Mouse (Mus musculus) embryonic facial prominence, embryonic 11.5 days (tissue): Measurements from ENCODE around the gene Chmp1a. TPM values are rescaled to one million over a fixed set of nuclear protein-coding genes. Genes with fewer than 3 reads are reported as not detected.
"Not testable (repeated sequence)": the region's sequence is repeated elsewhere in the genome, so short reads cannot be mapped to it uniquely, and the experiment has no call there.

Experiments
- ATAC-seq: fragments of 200-750 bp; cut with Nextera tagmentation; replicated peaks from 2 replicates; pipeline ENCODE4 v1.8.0; 2017; ENCODE audit warnings: low read depth; ENCODE audit not compliant: insufficient number of reproducible peaks, low FRiP score, low TSS enrichment
- DNase-seq: peaks from one replicate; pipeline ENCODE4 v3.0.0-alpha.2; 2015; ENCODE audit warnings: low spot score
- H3K27ac ChIP-seq: fragments of 300-500 bp; sonication (generic); replicated peaks from 2 replicates; pipeline ENCODE4 v1.5.1; 2014; ENCODE audit warnings: mild to moderate bottlenecking, low read depth, low read length, control low read depth
- H3K27me3 ChIP-seq: fragments of 300-500 bp; sonication (generic); 2 replicates; pipeline ENCODE4 v1.6.1; 2014; ENCODE audit warnings: mild to moderate bottlenecking, low read length, moderate library complexity, mixed read lengths; ENCODE audit not compliant: control insufficient read depth, insufficient read depth
- H3K36me3 ChIP-seq: fragments of 300-500 bp; sonication (generic); replicated peaks from 2 replicates; pipeline ENCODE4 v1.6.1; 2014; ENCODE audit warnings: low read depth, mild to moderate bottlenecking, low read length, moderate library complexity, mixed read lengths; ENCODE audit not compliant: control insufficient read depth, insufficient read depth
- H3K4me1 ChIP-seq: fragments of 300-500 bp; sonication (generic); 2 replicates; pipeline ENCODE4 v1.6.1; 2014; ENCODE audit warnings: low read length, mixed read lengths; ENCODE audit not compliant: control insufficient read depth, insufficient read depth
- H3K4me2 ChIP-seq: fragments of 300-500 bp; sonication (generic); 2 replicates; pipeline ENCODE4 v1.6.1; 2014; ENCODE audit warnings: low read depth, mild to moderate bottlenecking, control low read depth, low read length, moderate library complexity
- H3K4me3 ChIP-seq: fragments of 300-500 bp; sonication (generic); 2 replicates; pipeline ENCODE4 v1.5.1; 2014; ENCODE audit warnings: low read depth, low read length, control low read depth
- H3K9ac ChIP-seq: fragments of 300-500 bp; sonication (generic); replicated peaks from 2 replicates; pipeline ENCODE4 v1.6.1; 2014; ENCODE audit warnings: mild to moderate bottlenecking, control low read depth, low read length
- H3K9me3 ChIP-seq: fragments of 300-500 bp; sonication (generic); replicated peaks from 2 replicates; pipeline ENCODE4 v1.6.1; 2016; ENCODE audit warnings: mild to moderate bottlenecking, low read length, inconsistent platforms, mixed read lengths; ENCODE audit not compliant: control insufficient read depth
- WGBS: fragments of 180-500 bp; shearing (Covaris S2); extraction: QIAGEN DNeasy Blood & Tissue Kit; methylation state at CpG from one replicate; pipeline ENCODE4 v1.1.7; 2014; 5-methylcytosine and 5-hydroxymethylcytosine counted together
- polyA plus RNA-seq: library from polyadenylated mRNA; unstranded; fragments of >200 nt; fragmentation: Nextera tagmentation; extraction: Ambion mirVana; gene quantifications from 2 replicates; pipeline ENCODE4 v1.2.1, GENCODE M21; 2014

Gene Chmp1a
- polyA plus RNA-seq, 1 experiment from 2014 or later = 91.0 TPM

DNA sequence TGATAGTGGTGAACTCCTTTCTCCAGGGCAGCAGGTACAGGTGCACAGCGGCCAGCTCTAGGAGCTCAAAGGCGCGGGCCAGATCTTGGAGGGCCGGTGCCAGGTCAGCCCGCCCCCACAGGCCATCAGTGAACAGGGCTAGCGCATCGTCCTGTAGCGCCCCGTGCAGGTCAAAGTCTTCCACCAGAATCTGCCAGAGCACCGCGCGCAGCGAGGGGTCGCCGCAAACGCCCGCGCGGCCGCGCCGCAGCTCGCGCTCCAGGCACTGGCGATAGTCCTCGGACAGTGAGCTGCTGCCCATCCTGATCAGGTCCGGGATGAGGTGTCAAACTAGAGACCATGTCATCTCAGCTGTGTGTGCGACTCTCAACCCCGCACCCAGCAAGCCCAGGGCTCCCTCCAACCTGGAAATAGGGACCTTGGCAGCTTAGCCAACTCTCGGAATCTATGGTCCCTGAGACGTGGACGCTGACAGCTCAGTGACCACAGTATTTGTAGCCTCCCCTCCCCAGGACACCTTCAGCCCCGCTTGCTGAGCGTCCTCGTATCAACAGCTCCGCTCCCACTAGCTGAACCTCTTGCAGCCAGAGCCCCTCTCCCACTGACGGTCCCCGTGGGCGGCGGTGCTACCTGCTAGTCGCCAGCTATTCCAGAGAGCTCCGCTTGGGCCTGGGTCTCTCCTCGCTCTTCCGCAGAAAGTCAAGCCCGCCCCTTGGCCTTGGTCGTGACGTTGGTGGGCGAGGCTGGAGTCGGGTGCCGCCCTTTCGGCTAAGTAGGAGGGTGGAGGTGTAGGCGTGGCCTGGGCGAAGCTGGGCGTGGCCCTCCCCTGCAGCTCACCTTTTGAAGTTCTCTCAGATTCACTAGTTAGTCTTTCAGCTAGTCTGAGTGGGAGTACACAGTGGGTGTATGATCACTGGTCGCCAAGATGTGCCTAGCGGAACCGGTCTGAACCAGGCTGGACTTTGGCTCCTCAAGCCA, 23.2 kb upstream of the Chmp1a start, which contains the start of gene Spata2l:
Spata2l (minus strand) TSS at position 714 of the 978 bp plus-strand sequence.
- Histone ChIP-seq H3K4me2 (peak within 1 kb of the TSS; percentile 88), H3K27me3 (peaks cover 9% of the 10 kb centered on the region), H3K4me1 (no peaks in the 10 kb centered on the region), H3K9me3 (no peaks in the 10 kb centered on the region), H3K36me3 (no peaks in the 10 kb centered on the region), H3K4me3 (peak within 1 kb of the TSS; percentile 47), H3K9ac (peak within 1 kb of the TSS; percentile 49), H3K27ac (no peak within 1 kb of the TSS; the same call in 1 of the 2 replicates)
- ATAC-seq (peak; percentile 86), DNase-seq (peak; percentile 92)
- 1% methylated on average over 57 of the region's 57 CpGs for WGBS

DNA sequence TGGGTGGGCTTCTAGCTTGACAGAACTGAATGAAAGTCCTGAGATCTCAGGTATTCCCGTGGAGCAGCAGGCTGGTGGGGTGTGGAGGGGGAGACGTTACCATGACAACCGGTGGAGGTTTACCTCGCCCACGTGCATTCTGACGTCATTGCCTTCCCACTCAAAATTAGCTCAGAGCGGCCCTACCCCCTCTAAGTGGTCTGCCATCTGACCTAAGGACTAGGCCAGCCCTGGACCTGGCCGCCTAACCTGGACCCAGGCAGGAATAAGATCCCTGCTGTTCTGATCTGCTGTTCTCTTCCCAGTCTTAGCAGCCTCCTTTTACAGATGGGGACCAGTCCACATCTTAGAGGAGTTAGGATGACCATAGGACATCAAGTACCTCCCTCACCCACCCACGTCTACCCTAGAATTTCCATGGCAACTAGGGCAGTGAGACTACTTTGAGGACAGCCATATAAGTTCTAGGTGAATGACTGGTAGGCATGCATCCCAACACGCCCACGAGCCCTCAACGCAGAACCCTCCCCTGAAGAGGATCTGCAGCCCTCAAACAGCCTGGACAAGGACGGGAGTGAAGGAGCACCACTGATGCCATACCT, 22.5 kb upstream of the Chmp1a start:
- peak overlapping the region; percentile 88 for H3K4me2 ChIP-seq
- H3K36me3 ChIP-seq = no peaks in the 10 kb centered on the region
- peak overlapping the region; percentile 47 for H3K4me3 ChIP-seq
- DNase-seq (no peak), ATAC-seq (no peak)
- 37% methylated on average over 13 of the region's 13 CpGs for WGBS
- H3K4me1 ChIP-seq = no peaks in the 10 kb centered on the region
- no peaks in the 10 kb centered on the region for H3K9me3 ChIP-seq
- H3K27ac ChIP-seq = no peak overlapping the region
- peak overlapping the region; percentile 49; the same call in 1 of the 2 replicates for H3K9ac ChIP-seq
- H3K27me3 ChIP-seq = peaks cover 9% of the 10 kb centered on the region

DNA sequence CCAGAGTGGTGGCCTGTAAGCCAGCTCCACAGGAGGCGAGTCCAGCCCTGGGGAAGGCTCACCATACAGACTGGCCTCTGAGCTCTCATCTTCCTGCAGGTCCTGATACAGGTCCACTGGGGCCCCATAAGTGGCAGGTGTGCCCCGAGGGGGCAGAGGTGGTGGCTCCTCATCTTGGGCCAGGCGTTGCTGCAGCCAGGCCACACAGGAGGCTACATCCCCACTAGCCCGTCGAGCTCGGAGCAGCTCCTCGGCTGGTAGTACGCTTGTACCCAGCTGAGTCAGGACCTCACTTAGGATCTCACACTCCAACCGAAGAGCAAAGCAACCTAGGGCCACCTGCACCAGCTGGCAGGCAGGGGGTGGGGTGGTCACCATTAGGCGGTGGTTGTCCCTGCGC, 21.2 kb upstream of the Chmp1a start:
- Histone ChIP-seq H3K36me3 (no peaks in the 10 kb centered on the region), H3K4me2 (no peak overlapping the region), H3K27ac (no peak overlapping the region), H3K9me3 (no peaks in the 10 kb centered on the region), H3K4me1 (no peaks in the 10 kb centered on the region), H3K27me3 (peaks cover 9% of the 10 kb centered on the region), H3K4me3 (no peak overlapping the region), H3K9ac (no peak overlapping the region)
- 75% methylated on average over 11 of the region's 11 CpGs for WGBS
- no peak for ATAC-seq
- no peak for DNase-seq

DNA sequence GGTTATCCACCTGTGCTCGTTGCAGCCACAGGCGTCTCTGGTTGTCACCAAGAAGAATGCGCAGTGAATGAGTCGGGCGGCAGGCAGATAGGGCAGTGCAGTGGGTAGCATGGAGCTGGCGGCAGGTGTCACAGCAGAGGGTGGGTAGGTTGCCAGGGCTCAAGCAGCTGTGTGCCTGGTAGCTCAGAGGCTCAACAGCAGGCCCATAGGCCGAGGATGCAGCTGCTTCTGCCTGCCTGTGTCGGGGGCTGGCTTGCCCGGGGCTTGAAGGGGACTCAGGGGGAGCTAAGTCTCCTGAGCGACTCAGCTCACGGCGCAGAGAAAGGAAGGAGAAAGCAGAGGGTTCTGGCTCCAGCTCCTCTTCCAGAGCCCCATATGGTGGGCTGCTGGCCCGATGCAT, 20.7 kb upstream of the Chmp1a start:
- Histone ChIP-seq H3K4me3 (no peak overlapping the region), H3K4me1 (no peaks in the 10 kb centered on the region), H3K4me2 (no peak overlapping the region), H3K27ac (no peak overlapping the region), H3K36me3 (no peaks in the 10 kb centered on the region), H3K9ac (no peak overlapping the region), H3K27me3 (peaks cover 9% of the 10 kb centered on the region), H3K9me3 (no peaks in the 10 kb centered on the region)
- ATAC-seq (no peak), DNase-seq (no peak)
- whole genome bisulfite sequencing = 59% methylated on average over 13 of the region's 13 CpGs

DNA sequence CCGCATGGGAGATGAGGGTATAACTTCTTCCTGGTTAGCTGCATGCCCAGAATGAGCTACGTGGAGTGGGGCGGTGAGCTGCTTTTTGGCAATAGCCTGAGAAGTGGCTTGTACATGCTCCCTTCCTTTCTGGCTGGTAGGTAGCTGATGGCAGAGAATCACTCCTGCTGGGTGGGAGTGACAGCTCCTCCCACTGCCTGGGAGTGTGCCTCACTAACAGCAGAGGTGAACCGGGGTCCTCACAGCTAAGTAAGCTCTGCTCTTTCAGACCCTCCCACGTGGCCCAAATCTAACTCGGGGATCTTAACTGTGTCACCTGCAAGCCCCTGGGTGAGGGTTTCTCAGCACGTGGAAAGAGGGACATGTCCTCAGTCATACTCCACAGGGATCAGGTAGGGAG, 20.0 kb upstream of the Chmp1a start:
- WGBS = 47% methylated on average over 7 of the region's 7 CpGs
- DNase-seq = no peak
- Histone ChIP-seq H3K27ac (no peak overlapping the region), H3K4me2 (no peak overlapping the region), H3K4me1 (no peaks in the 10 kb centered on the region), H3K9me3 (no peaks in the 10 kb centered on the region), H3K4me3 (no peak overlapping the region), H3K27me3 (peaks cover 9% of the 10 kb centered on the region), H3K9ac (no peak overlapping the region), H3K36me3 (no peaks in the 10 kb centered on the region)
- no peak for ATAC-seq

- Histone ChIP-seq H3K4me1 (no peaks in the 10 kb centered on the region), H3K36me3 (no peaks in the 10 kb centered on the region), H3K27me3 (peaks cover 9% of the 10 kb centered on the region), H3K27ac (no peak overlapping the region), H3K4me2 (no peak overlapping the region), H3K9me3 (no peaks in the 10 kb centered on the region), H3K4me3 (no peak overlapping the region), H3K9ac (no peak overlapping the region)
- ATAC-seq (no peak), DNase-seq (no peak)
- WGBS = 67% methylated on average over 5 of the region's 5 CpGs
Measured at GRCm38 (mm10) chr8:123231742-123232141, 19.2 kb upstream of the Chmp1a start.

DNA sequence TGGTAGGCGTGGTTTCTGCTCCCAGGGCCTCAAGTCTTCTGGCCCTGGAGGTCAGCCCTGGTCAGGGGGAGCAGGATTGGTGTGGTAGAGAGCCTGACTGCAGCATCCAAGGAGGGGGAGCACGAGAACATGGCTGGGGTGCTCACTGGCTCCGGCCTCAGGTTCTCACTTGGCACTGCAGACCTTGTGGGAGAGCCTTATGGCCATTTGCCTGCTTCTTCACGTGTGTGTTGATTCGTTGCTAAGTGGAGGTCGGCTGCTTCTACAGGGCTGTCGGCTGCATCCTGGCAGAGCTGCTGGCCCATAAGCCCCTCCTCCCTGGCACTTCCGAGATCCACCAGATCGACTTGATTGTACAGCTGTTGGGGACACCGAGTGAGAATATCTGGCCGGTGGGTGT, 17.8 kb upstream of the Chmp1a start:
- H3K36me3 ChIP-seq, H3K4me2 ChIP-seq: not testable (repeated sequence)
- 90% methylated on average over 9 of the region's 11 CpGs for WGBS

GRCm38 (mm10) chr8:123228416-123228815, 15.9 kb upstream of the Chmp1a start:
- 95% methylated on average over 1 of the region's 1 CpGs for WGBS
- no peak for ATAC-seq
- H3K4me3 ChIP-seq = no peak overlapping the region
- DNase-seq = no peak
- H3K9me3 ChIP-seq = no peaks in the 10 kb centered on the region
- no peak overlapping the region for H3K9ac ChIP-seq
- H3K4me1 ChIP-seq = no peaks in the 10 kb centered on the region
- H3K36me3 ChIP-seq = no peaks in the 10 kb centered on the region
- H3K4me2 ChIP-seq = no peak overlapping the region
- H3K27ac ChIP-seq = no peak overlapping the region
- no peaks in the 10 kb centered on the region for H3K27me3 ChIP-seq

More for the DNA sequence above, 17.8 kb upstream of the Chmp1a start:
- H3K9ac ChIP-seq, H3K4me3 ChIP-seq, H3K4me1 ChIP-seq, H3K9me3 ChIP-seq, ATAC-seq, H3K27ac ChIP-seq, DNase-seq, H3K27me3 ChIP-seq: not testable (repeated sequence)
